Mouse (Mus musculus) midbrain, embryonic 13.5 days (tissue): Measurements from ENCODE around the gene Ccdc13. TPM values are rescaled to one million over a fixed set of nuclear protein-coding genes. Genes with fewer than 3 reads are reported as not detected.

Experiments
- ATAC-seq: fragments of 200-750 bp; cut with Nextera tagmentation; 2 replicates; pipeline ENCODE4 v1.8.0; 2017; ENCODE audit warnings: mild to moderate bottlenecking, moderate TSS enrichment, moderate library complexity
- H3K27ac ChIP-seq: fragments of 300-500 bp; sonication (generic); 2 replicates; pipeline ENCODE4 v1.5.1; 2015; ENCODE audit warnings: inconsistent platforms, mild to moderate bottlenecking, moderate library complexity
- H3K27me3 ChIP-seq: fragments of 300-500 bp; sonication (generic); 2 replicates; pipeline ENCODE4 v1.6.1; 2015; ENCODE audit warnings: mild to moderate bottlenecking, inconsistent platforms
- H3K36me3 ChIP-seq: fragments of 300-500 bp; sonication (generic); 2 replicates; pipeline ENCODE4 v1.6.1; 2015; ENCODE audit warnings: mild to moderate bottlenecking, inconsistent platforms
- H3K4me1 ChIP-seq: fragments of 300-500 bp; sonication (generic); replicated peaks from 2 replicates; pipeline ENCODE4 v1.6.1; 2015; ENCODE audit warnings: inconsistent platforms
- H3K4me2 ChIP-seq: fragments of 300-500 bp; sonication (generic); replicated peaks from 2 replicates; pipeline ENCODE4 v1.6.1; 2015; ENCODE audit warnings: moderate library complexity, mild to moderate bottlenecking, inconsistent platforms
- H3K4me3 ChIP-seq: fragments of 300-500 bp; sonication (generic); replicated peaks from 2 replicates; pipeline ENCODE4 v1.5.1; 2015; ENCODE audit warnings: mild to moderate bottlenecking, inconsistent platforms
- H3K9ac ChIP-seq: fragments of 300-500 bp; sonication (generic); replicated peaks from 2 replicates; pipeline ENCODE4 v1.6.1; 2015; ENCODE audit warnings: mild to moderate bottlenecking, inconsistent platforms
- H3K9me3 ChIP-seq: fragments of 300-500 bp; sonication (generic); 2 replicates; pipeline ENCODE4 v1.6.1; 2016; ENCODE audit warnings: mild to moderate bottlenecking, inconsistent platforms
- WGBS: fragments of 180-500 bp; shearing (Covaris S2); methylation state at CpG from one replicate; pipeline ENCODE4 v1.1.7; 2015; 5-methylcytosine and 5-hydroxymethylcytosine counted together
- polyA plus RNA-seq: library from polyadenylated mRNA; unstranded; fragments of >200 nt; fragmentation: Nextera tagmentation; extraction: Ambion mirVana; gene quantifications from 2 replicates; pipeline ENCODE4 v1.2.1, GENCODE M21; 2015

Gene Ccdc13
- polyA plus RNA-seq, 1 experiment from 2014 or later: 5.0 TPM

GRCm38 (mm10) chr9:121791757-121792521 is 47.3 kb downstream of the Ccdc13 start, which contains the start of gene Hhatl:
TSS of gene Hhatl (minus strand) at chr9:121792507.
- Histone ChIP-seq H3K4me3 (no peak within 1 kb of the TSS), H3K27ac (no peak within 1 kb of the TSS), H3K9me3 (no peaks in the 10 kb centered on the region), H3K9ac (no peak within 1 kb of the TSS), H3K27me3 (no peaks in the 10 kb centered on the region), H3K4me2 (no peak within 1 kb of the TSS), H3K4me1 (peaks cover 9% of the 10 kb centered on the region), H3K36me3 (no peaks in the 10 kb centered on the region)
- no peak for ATAC-seq
- 43% methylated on average over 23 of the region's 24 CpGs for WGBS

GRCm38 (mm10) chr9:121791206-121791605 is 48.1 kb downstream of the Ccdc13 start:
- H3K27me3 ChIP-seq: no peaks in the 10 kb centered on the region
- H3K4me2 ChIP-seq: no peak overlapping the region
- 19% methylated on average over 5 of the region's 5 CpGs for WGBS
- H3K4me3 ChIP-seq: no peak overlapping the region
- no peak overlapping the region for H3K9ac ChIP-seq
- H3K9me3 ChIP-seq: no peaks in the 10 kb centered on the region
- no peaks in the 10 kb centered on the region for H3K36me3 ChIP-seq
- H3K27ac ChIP-seq: no peak overlapping the region
- 0 out of 2 replicates have a peak, but pooled peaks have one; percentile 14 for ATAC-seq
- peaks cover 9% of the 10 kb centered on the region for H3K4me1 ChIP-seq

- no peaks in the 10 kb centered on the region for H3K36me3 ChIP-seq
- no peak overlapping the region for H3K4me2 ChIP-seq
- WGBS: 82% methylated on average over 2 of the region's 2 CpGs
- no peak overlapping the region for H3K4me3 ChIP-seq
- H3K27ac ChIP-seq: no peak overlapping the region
- no peaks in the 10 kb centered on the region for H3K9me3 ChIP-seq
- no peak overlapping the region for H3K9ac ChIP-seq
- no peaks in the 10 kb centered on the region for H3K4me1 ChIP-seq
- ATAC-seq: no peak
- no peaks in the 10 kb centered on the region for H3K27me3 ChIP-seq
Measured at GRCm38 (mm10) chr9:121786359-121786758, 52.9 kb downstream of the Ccdc13 start.

- 84% methylated on average over 8 of the region's 8 CpGs for WGBS
- ATAC-seq: no peak
- Histone ChIP-seq H3K9me3 (no peaks in the 10 kb centered on the region), H3K4me2 (no peak overlapping the region), H3K36me3 (no peaks in the 10 kb centered on the region), H3K4me1 (no peaks in the 10 kb centered on the region), H3K27me3 (peaks cover 5% of the 10 kb centered on the region; the same call in 1 of the 2 replicates), H3K27ac (no peak overlapping the region), H3K4me3 (no peak overlapping the region), H3K9ac (no peak overlapping the region)
Measured at GRCm38 (mm10) chr9:121785261-121785660, 54.0 kb downstream of the Ccdc13 start.

GRCm38 (mm10) chr9:121784801-121785200 is 54.5 kb downstream of the Ccdc13 start:
- WGBS: 92% methylated on average over 12 of the region's 12 CpGs
- no peak overlapping the region for H3K4me3 ChIP-seq
- H3K9me3 ChIP-seq: no peaks in the 10 kb centered on the region
- peaks cover 9% of the 10 kb centered on the region for H3K27me3 ChIP-seq
- no peak overlapping the region for H3K9ac ChIP-seq
- ATAC-seq: no peak
- H3K36me3 ChIP-seq: no peaks in the 10 kb centered on the region
- no peak overlapping the region for H3K27ac ChIP-seq
- no peaks in the 10 kb centered on the region for H3K4me1 ChIP-seq
- H3K4me2 ChIP-seq: no peak overlapping the region

- Histone ChIP-seq H3K27ac (no peak overlapping the region), H3K27me3 (peaks cover 44% of the 10 kb centered on the region), H3K9ac (peak overlapping the region; percentile 48; the same call in 1 of the 2 replicates), H3K9me3 (no peaks in the 10 kb centered on the region), H3K36me3 (no peaks in the 10 kb centered on the region), H3K4me1 (peaks cover 12% of the 10 kb centered on the region), H3K4me2 (peak overlapping the region; percentile 60), H3K4me3 (peak overlapping the region; percentile 36)
- ATAC-seq: peak; percentile 64
- WGBS: 15% methylated on average over 54 of the region's 54 CpGs
Measured at GRCm38 (mm10) chr9:121778066-121778624, 61.1 kb downstream of the Ccdc13 start.

- H3K4me1 ChIP-seq: peaks cover 12% of the 10 kb centered on the region
- H3K9me3 ChIP-seq: no peaks in the 10 kb centered on the region
- H3K36me3 ChIP-seq: no peaks in the 10 kb centered on the region
- H3K4me3 ChIP-seq: peak within 1 kb of the TSS; percentile 36
- 19% methylated on average over 30 of the region's 30 CpGs for WGBS
- peak; percentile 72 for ATAC-seq
- H3K27ac ChIP-seq: no peak within 1 kb of the TSS
- H3K27me3 ChIP-seq: peaks cover 44% of the 10 kb centered on the region
- H3K4me2 ChIP-seq: peak within 1 kb of the TSS; percentile 60
- H3K9ac ChIP-seq: peak within 1 kb of the TSS; percentile 48; the same call in 1 of the 2 replicates
Measured at GRCm38 (mm10) chr9:121777484-121778065, 61.7 kb downstream of the Ccdc13 start, which contains the start of gene Klhl40. TSS of gene Klhl40 (plus strand) at chr9:121777607.

- no peak for ATAC-seq
Measured at GRCm38 (mm10) chr9:121776511-121776910, 62.8 kb downstream of the Ccdc13 start.

GRCm38 (mm10) chr9:121775951-121776350 is 63.3 kb downstream of the Ccdc13 start:
- WGBS: 81% methylated on average over 10 of the region's 10 CpGs
- no peaks in the 10 kb centered on the region for H3K36me3 ChIP-seq
- H3K4me2 ChIP-seq: no peak overlapping the region
- H3K4me3 ChIP-seq: no peak overlapping the region
- H3K9ac ChIP-seq: no peak overlapping the region
- no peak overlapping the region for H3K27ac ChIP-seq
- H3K4me1 ChIP-seq: peaks cover 12% of the 10 kb centered on the region
- peaks cover 44% of the 10 kb centered on the region for H3K27me3 ChIP-seq
- no peak for ATAC-seq
- no peaks in the 10 kb centered on the region for H3K9me3 ChIP-seq

More at GRCm38 (mm10) chr9:121776511-121776910, 62.8 kb downstream of the Ccdc13 start:
- H3K9me3 ChIP-seq: no peaks in the 10 kb centered on the region
- H3K4me2 ChIP-seq: no peak overlapping the region
- H3K9ac ChIP-seq: no peak overlapping the region
- no peaks in the 10 kb centered on the region for H3K36me3 ChIP-seq
- H3K27ac ChIP-seq: no peak overlapping the region
- peaks cover 12% of the 10 kb centered on the region for H3K4me1 ChIP-seq
- H3K27me3 ChIP-seq: peaks cover 44% of the 10 kb centered on the region
- WGBS: 90% methylated on average over 7 of the region's 7 CpGs
- no peak overlapping the region for H3K4me3 ChIP-seq

- H3K4me2 ChIP-seq: no peak overlapping the region
- peaks cover 17% of the 10 kb centered on the region for H3K36me3 ChIP-seq
- peaks cover under 1% of the 10 kb centered on the region for H3K4me1 ChIP-seq
- no peak for ATAC-seq
- H3K9me3 ChIP-seq: no peaks in the 10 kb centered on the region
- H3K27me3 ChIP-seq: peaks cover 12% of the 10 kb centered on the region
- H3K9ac ChIP-seq: no peak overlapping the region
- no peak overlapping the region; the same call in 1 of the 2 replicates for H3K27ac ChIP-seq
- 73% methylated on average over 5 of the region's 5 CpGs for WGBS
- H3K4me3 ChIP-seq: no peak overlapping the region
Measured at GRCm38 (mm10) chr9:121772412-121772811, 66.8 kb downstream of the Ccdc13 start.

- 93% methylated on average over 16 of the region's 16 CpGs for WGBS
- H3K36me3 ChIP-seq: peaks cover 69% of the 10 kb centered on the region
- no peak overlapping the region for H3K9ac ChIP-seq
- H3K9me3 ChIP-seq: no peaks in the 10 kb centered on the region
- H3K27ac ChIP-seq: no peak overlapping the region; the same call in 1 of the 2 replicates
- no peak for ATAC-seq
- H3K4me2 ChIP-seq: no peak overlapping the region
- no peak overlapping the region for H3K4me3 ChIP-seq
- no peaks in the 10 kb centered on the region for H3K27me3 ChIP-seq
- peaks cover 18% of the 10 kb centered on the region for H3K4me1 ChIP-seq
Measured at GRCm38 (mm10) chr9:121765166-121765855, 74.0 kb downstream of the Ccdc13 start.
